Mouse (Mus musculus) midbrain, embryonic 13.5 days (tissue): Measurements from ENCODE around the gene Nwd1. TPM values are rescaled to one million over a fixed set of nuclear protein-coding genes. Genes with fewer than 3 reads are reported as not detected.
"Not testable (repeated sequence)": the region's sequence is repeated elsewhere in the genome, so short reads cannot be mapped to it uniquely, and the experiment has no call there.

Source experiments
- ATAC-seq: fragments of 200-750 bp; cut with Nextera tagmentation; 2 replicates; pipeline ENCODE4 v1.8.0; 2017; ENCODE audit warnings: mild to moderate bottlenecking, moderate TSS enrichment, moderate library complexity
- H3K27ac ChIP-seq: fragments of 300-500 bp; sonication (generic); 2 replicates; pipeline ENCODE4 v1.5.1; 2015; ENCODE audit warnings: inconsistent platforms, mild to moderate bottlenecking, moderate library complexity
- H3K27me3 ChIP-seq: fragments of 300-500 bp; sonication (generic); 2 replicates; pipeline ENCODE4 v1.6.1; 2015; ENCODE audit warnings: mild to moderate bottlenecking, inconsistent platforms
- H3K36me3 ChIP-seq: fragments of 300-500 bp; sonication (generic); 2 replicates; pipeline ENCODE4 v1.6.1; 2015; ENCODE audit warnings: mild to moderate bottlenecking, inconsistent platforms
- H3K4me1 ChIP-seq: fragments of 300-500 bp; sonication (generic); replicated peaks from 2 replicates; pipeline ENCODE4 v1.6.1; 2015; ENCODE audit warnings: inconsistent platforms
- H3K4me2 ChIP-seq: fragments of 300-500 bp; sonication (generic); replicated peaks from 2 replicates; pipeline ENCODE4 v1.6.1; 2015; ENCODE audit warnings: moderate library complexity, mild to moderate bottlenecking, inconsistent platforms
- H3K4me3 ChIP-seq: fragments of 300-500 bp; sonication (generic); replicated peaks from 2 replicates; pipeline ENCODE4 v1.5.1; 2015; ENCODE audit warnings: mild to moderate bottlenecking, inconsistent platforms
- H3K9ac ChIP-seq: fragments of 300-500 bp; sonication (generic); replicated peaks from 2 replicates; pipeline ENCODE4 v1.6.1; 2015; ENCODE audit warnings: mild to moderate bottlenecking, inconsistent platforms
- H3K9me3 ChIP-seq: fragments of 300-500 bp; sonication (generic); 2 replicates; pipeline ENCODE4 v1.6.1; 2016; ENCODE audit warnings: mild to moderate bottlenecking, inconsistent platforms
- whole genome bisulfite sequencing: fragments of 180-500 bp; shearing (Covaris S2); methylation state at CpG from one replicate; pipeline ENCODE4 v1.1.7; 2015; 5-methylcytosine and 5-hydroxymethylcytosine counted together
- polyA plus RNA-seq: library from polyadenylated mRNA; unstranded; fragments of >200 nt; fragmentation: Nextera tagmentation; extraction: Ambion mirVana; gene quantifications from 2 replicates; pipeline ENCODE4 v1.2.1, GENCODE M21; 2015

The Nwd1 gene
- polyA plus RNA-seq, 1 experiment from 2014 or later = 0.70 TPM

- no peaks in the 10 kb centered on the region for H3K4me1 ChIP-seq
- H3K4me2 ChIP-seq = no peak overlapping the region
- no peak overlapping the region for H3K27ac ChIP-seq
- no peaks in the 10 kb centered on the region for H3K9me3 ChIP-seq
- ATAC-seq = no peak
- H3K4me3 ChIP-seq = no peak overlapping the region
- WGBS = 78% methylated on average over 1 of the region's 1 CpGs
- no peaks in the 10 kb centered on the region for H3K27me3 ChIP-seq
- no peak overlapping the region for H3K9ac ChIP-seq
- no peaks in the 10 kb centered on the region for H3K36me3 ChIP-seq
Observed at GRCm38 (mm10) chr8:72672802-72673201, 26.3 kb downstream of the Nwd1 start.

- H3K36me3 ChIP-seq = no peaks in the 10 kb centered on the region
- no peak for ATAC-seq
Observed at GRCm38 (mm10) chr8:72674184-72674583, 27.7 kb downstream of the Nwd1 start.

GRCm38 (mm10) chr8:72676436-72676835, 29.9 kb downstream of the Nwd1 start:
- ATAC-seq = no peak
- no peaks in the 10 kb centered on the region for H3K27me3 ChIP-seq
- WGBS = 60% methylated on average over 4 of the region's 4 CpGs
- H3K4me3 ChIP-seq = no peak overlapping the region
- no peak overlapping the region for H3K4me2 ChIP-seq
- H3K27ac ChIP-seq = no peak overlapping the region
- H3K9me3 ChIP-seq = no peaks in the 10 kb centered on the region
- H3K4me1 ChIP-seq = no peaks in the 10 kb centered on the region
- no peak overlapping the region for H3K9ac ChIP-seq
- H3K36me3 ChIP-seq = no peaks in the 10 kb centered on the region

More at GRCm38 (mm10) chr8:72674184-72674583, 27.7 kb downstream of the Nwd1 start:
- no peak overlapping the region for H3K9ac ChIP-seq
- no peaks in the 10 kb centered on the region for H3K4me1 ChIP-seq
- no peaks in the 10 kb centered on the region for H3K9me3 ChIP-seq
- no peak overlapping the region for H3K27ac ChIP-seq
- no peak overlapping the region for H3K4me2 ChIP-seq
- H3K27me3 ChIP-seq = no peaks in the 10 kb centered on the region
- no peak overlapping the region for H3K4me3 ChIP-seq
- 92% methylated on average over 2 of the region's 2 CpGs for WGBS

- H3K4me2 ChIP-seq, ATAC-seq, H3K36me3 ChIP-seq: not testable (repeated sequence)
Observed at GRCm38 (mm10) chr8:72676844-72677243, 30.3 kb downstream of the Nwd1 start.

GRCm38 (mm10) chr8:72677331-72677730, 30.8 kb downstream of the Nwd1 start:
- H3K9me3 ChIP-seq = no peaks in the 10 kb centered on the region
- no peak overlapping the region for H3K9ac ChIP-seq
- 66% methylated on average over 5 of the region's 5 CpGs for WGBS
- H3K4me2 ChIP-seq = no peak overlapping the region
- no peaks in the 10 kb centered on the region for H3K4me1 ChIP-seq
- H3K27ac ChIP-seq = no peak overlapping the region
- H3K27me3 ChIP-seq = no peaks in the 10 kb centered on the region
- ATAC-seq = no peak
- no peaks in the 10 kb centered on the region for H3K36me3 ChIP-seq
- no peak overlapping the region for H3K4me3 ChIP-seq

More at GRCm38 (mm10) chr8:72676844-72677243, 30.3 kb downstream of the Nwd1 start:
- H3K27ac ChIP-seq, H3K27me3 ChIP-seq, H3K4me3 ChIP-seq, H3K9me3 ChIP-seq, H3K4me1 ChIP-seq, H3K9ac ChIP-seq: not testable (repeated sequence)
- 45% methylated on average over 2 of the region's 2 CpGs for WGBS

- H3K27me3 ChIP-seq = no peaks in the 10 kb centered on the region
- peak; percentile 60; the same call in 1 of the 2 replicates for ATAC-seq
- 7% methylated on average over 3 of the region's 3 CpGs for WGBS
- H3K9me3 ChIP-seq = no peaks in the 10 kb centered on the region
- no peak overlapping the region for H3K27ac ChIP-seq
- no peak overlapping the region for H3K4me2 ChIP-seq
- H3K36me3 ChIP-seq = no peaks in the 10 kb centered on the region
- no peaks in the 10 kb centered on the region for H3K4me1 ChIP-seq
- H3K9ac ChIP-seq = no peak overlapping the region
- H3K4me3 ChIP-seq = no peak overlapping the region
Observed at GRCm38 (mm10) chr8:72680133-72680532, 33.6 kb downstream of the Nwd1 start.

- no peaks in the 10 kb centered on the region for H3K9me3 ChIP-seq
- no peak overlapping the region for H3K4me3 ChIP-seq
- H3K27ac ChIP-seq = no peak overlapping the region
- WGBS = 88% methylated on average over 4 of the region's 4 CpGs
- no peak overlapping the region for H3K9ac ChIP-seq
- no peaks in the 10 kb centered on the region for H3K4me1 ChIP-seq
- no peak for ATAC-seq
- no peak overlapping the region for H3K4me2 ChIP-seq
- H3K36me3 ChIP-seq = no peaks in the 10 kb centered on the region
- no peaks in the 10 kb centered on the region for H3K27me3 ChIP-seq
Observed at GRCm38 (mm10) chr8:72682051-72682687, 35.7 kb downstream of the Nwd1 start.

GRCm38 (mm10) chr8:72683010-72683521, 36.6 kb downstream of the Nwd1 start:
- Histone ChIP-seq H3K9me3 (no peaks in the 10 kb centered on the region), H3K4me3 (no peak overlapping the region), H3K9ac (no peak overlapping the region), H3K4me2 (no peak overlapping the region), H3K27ac (no peak overlapping the region), H3K4me1 (no peaks in the 10 kb centered on the region), H3K36me3 (no peaks in the 10 kb centered on the region), H3K27me3 (no peaks in the 10 kb centered on the region)
- no peak for ATAC-seq
- WGBS = 70% methylated on average over 2 of the region's 2 CpGs

GRCm38 (mm10) chr8:72683572-72684099, 37.1 kb downstream of the Nwd1 start:
- not testable (repeated sequence) for H3K27ac ChIP-seq, H3K4me1 ChIP-seq, H3K27me3 ChIP-seq, H3K4me2 ChIP-seq, H3K36me3 ChIP-seq, H3K4me3 ChIP-seq, ATAC-seq, H3K9ac ChIP-seq, H3K9me3 ChIP-seq
- 90% methylated on average over 5 of the region's 5 CpGs for WGBS

GRCm38 (mm10) chr8:72698349-72698926, 51.9 kb downstream of the Nwd1 start:
- Histone ChIP-seq H3K4me2 (no peak overlapping the region), H3K4me1 (no peaks in the 10 kb centered on the region), H3K36me3 (no peaks in the 10 kb centered on the region), H3K9me3 (no peaks in the 10 kb centered on the region; the same call in 1 of the 2 replicates), H3K9ac (no peak overlapping the region), H3K27ac (no peak overlapping the region), H3K4me3 (no peak overlapping the region), H3K27me3 (no peaks in the 10 kb centered on the region)
- 99% methylated on average over 2 of the region's 2 CpGs for WGBS
- peak; percentile 64; the same call in 1 of the 2 replicates for ATAC-seq

- 0 out of 2 replicates have a peak, but pooled peaks have one; percentile 24 for ATAC-seq
Observed at GRCm38 (mm10) chr8:72712569-72712968, 66.1 kb downstream of the Nwd1 start.

GRCm38 (mm10) chr8:72716594-72716993, 70.1 kb downstream of the Nwd1 start:
- Histone ChIP-seq H3K27me3 (no peaks in the 10 kb centered on the region), H3K9me3 (no peaks in the 10 kb centered on the region), H3K9ac (no peak overlapping the region), H3K4me2 (no peak overlapping the region), H3K4me1 (no peaks in the 10 kb centered on the region), H3K36me3 (no peaks in the 10 kb centered on the region), H3K4me3 (no peak overlapping the region), H3K27ac (no peak overlapping the region)
- no peak for ATAC-seq
- 87% methylated on average over 5 of the region's 5 CpGs for WGBS

More at GRCm38 (mm10) chr8:72712569-72712968, 66.1 kb downstream of the Nwd1 start:
- no peaks in the 10 kb centered on the region for H3K4me1 ChIP-seq
- no peak overlapping the region for H3K9ac ChIP-seq
- H3K36me3 ChIP-seq = no peaks in the 10 kb centered on the region
- H3K27ac ChIP-seq = no peak overlapping the region
- H3K4me2 ChIP-seq = no peak overlapping the region
- no peaks in the 10 kb centered on the region for H3K9me3 ChIP-seq
- H3K4me3 ChIP-seq = no peak overlapping the region
- 42% methylated on average over 6 of the region's 6 CpGs for WGBS
- H3K27me3 ChIP-seq = no peaks in the 10 kb centered on the region
